Mouse (Mus musculus): Measurements from ENCODE around the gene Zfp760.
"Not testable (repeated sequence)": the region's sequence is repeated elsewhere in the genome, so short reads cannot be mapped to it uniquely, and the experiment has no call there.

The Zfp760 gene

DNA sequence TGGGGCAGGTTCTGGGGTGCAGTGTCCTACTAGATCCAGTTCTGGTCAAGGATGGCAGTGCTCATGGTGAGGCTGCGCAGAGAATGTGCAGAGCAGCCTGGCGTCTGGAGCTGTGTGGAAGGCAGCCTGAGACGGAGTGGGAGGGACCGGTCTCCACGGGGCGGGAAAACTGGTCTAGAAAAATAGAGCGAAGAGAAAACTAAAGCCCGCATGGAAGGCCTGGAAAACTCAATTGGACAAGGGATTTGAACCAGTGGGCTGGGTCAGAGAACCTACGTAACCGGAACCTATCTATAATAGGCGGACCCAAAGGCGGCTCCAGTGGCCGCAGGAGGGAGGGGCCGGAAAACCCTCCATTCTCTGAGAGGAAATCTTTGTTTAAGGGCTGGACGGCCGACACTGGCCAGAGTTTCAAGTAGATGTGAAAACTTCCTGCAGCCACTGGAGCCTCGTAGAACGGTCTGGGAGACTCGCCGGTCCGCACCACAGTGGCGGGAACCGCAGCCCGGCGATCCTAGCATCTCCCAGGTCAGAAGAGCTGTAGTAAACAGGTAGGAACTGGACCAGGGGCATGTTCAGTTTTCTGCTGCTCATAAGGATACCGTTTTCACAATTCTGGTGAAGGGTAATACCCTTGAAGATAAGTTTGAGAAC lies at the start of gene Zfp760:
TSS of gene Zfp760 (plus strand) at position 399 of the 654 bp plus-strand sequence.
- DNase-seq: peak; percentile 93

DNA sequence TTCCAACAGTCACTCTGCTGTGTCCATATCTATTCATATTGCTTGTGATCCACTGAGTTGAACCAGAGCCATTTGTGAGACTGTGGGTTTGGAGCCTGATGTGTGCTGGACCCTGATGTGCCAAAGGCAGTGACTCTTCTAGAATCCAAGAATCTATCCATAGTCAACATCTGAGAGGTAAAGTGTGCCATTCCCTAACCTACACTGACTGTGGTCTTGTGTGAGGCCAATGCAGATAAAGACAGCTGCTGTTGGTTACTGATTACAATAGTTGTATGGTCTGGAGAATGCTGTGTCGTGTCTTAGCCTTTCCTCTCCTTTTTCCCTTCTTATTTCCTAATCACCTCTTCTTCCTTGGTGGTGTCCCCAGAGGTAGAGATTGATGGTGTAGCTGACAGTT lies 28.7 kb upstream of the Zfp760 start:
- DNase-seq: not testable (repeated sequence)

DNA sequence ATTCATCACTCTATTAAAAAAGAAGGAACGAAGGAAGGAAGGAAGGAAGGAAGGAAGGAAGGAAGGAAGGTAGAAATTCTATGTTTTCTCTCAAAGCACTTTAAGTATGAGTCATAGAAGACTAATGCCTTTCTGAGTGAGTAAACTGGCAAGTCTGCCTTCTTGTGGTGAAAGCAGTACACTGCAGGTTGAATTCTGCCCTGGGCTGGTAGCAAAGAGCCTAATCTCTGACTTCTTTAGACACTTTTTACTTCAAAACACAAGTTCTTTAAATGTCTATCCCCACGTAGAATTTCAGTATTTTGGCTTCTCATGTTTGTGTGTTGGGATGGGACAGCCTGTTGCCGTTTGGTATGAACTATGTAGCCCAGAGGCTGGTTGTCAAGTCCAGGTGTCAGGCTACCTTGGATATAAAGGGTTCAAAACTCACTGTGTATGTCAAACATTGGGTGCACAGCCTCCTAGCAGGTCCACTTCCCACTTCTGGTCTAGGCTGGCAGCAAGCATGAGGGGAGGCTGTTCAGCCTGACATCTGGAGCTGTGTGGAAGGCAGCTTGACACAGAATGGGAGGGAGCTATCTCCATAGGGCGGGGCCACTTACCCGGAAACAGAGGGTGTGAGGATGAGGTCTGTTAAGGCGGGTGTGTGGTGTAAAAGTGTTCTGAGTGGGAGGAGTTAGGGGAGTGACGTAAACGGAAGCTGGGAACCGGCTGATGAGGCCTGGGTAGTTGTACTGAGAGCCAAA lies 28.1 kb upstream of the Zfp760 start:
- DNase-seq: peak; percentile 93

DNA sequence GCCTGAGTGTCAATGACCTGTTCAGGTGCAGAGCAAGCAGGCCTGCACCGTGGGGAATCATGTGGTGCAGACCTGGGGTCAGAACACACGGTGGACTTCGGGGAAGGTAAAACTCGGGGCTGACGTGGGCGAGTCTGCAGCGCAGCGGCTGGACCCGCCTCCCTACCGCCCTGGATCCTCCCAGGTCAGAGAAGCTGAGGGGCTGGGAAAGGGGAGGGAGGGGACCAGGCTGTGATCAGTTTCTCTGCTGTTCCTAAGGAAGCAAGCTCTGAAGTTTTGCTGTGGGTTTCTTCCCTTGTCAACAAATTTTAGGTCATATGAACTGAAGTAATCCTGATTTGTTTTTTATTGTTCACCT lies 27.5 kb upstream of the Zfp760 start:
- DNase-seq: not testable (repeated sequence)

DNA sequence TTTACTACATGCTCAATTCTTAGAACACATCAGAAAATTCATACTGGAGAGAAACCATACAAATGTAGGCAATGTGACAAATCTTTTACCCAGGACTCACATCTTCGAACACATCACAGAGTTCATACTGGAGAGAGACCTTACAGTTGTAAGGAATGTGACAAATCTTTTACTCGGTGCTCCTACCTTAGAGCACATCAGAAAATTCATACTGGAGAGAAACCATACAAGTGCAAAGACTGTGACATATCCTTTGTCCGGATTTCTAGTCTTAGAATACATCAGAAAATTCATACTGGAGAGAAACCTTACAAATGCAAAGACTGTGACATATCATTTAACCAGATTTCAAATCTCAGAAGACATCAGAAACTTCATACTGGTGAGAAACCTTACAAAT lies 16.0 kb upstream of the Zfp760 start, which contains the start of gene Gm10226:
TSS of gene Gm10226 (plus strand) at position 301 of the 400 bp plus-strand sequence.
- DNase-seq: no peak

DNA sequence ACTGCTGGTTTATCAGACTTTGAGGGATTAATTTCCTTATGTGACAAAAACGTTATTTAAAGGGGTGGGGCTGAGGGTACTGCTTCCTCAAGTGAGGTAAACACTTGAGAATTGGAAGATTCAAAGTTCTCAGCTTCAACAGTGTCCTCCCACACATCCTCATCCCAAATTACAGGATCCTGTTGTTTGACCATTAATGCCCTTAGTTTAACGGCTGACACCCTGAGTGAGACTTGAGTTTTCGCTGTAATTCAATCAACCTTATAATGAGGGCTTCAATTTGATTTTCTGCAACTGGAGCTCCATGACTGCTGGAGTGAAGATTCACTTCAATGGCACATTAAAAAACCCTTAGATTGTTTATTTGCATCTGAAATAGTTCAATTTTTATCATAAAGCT lies 14.2 kb upstream of the Zfp760 start:
- DNase-seq: no peak

DNA sequence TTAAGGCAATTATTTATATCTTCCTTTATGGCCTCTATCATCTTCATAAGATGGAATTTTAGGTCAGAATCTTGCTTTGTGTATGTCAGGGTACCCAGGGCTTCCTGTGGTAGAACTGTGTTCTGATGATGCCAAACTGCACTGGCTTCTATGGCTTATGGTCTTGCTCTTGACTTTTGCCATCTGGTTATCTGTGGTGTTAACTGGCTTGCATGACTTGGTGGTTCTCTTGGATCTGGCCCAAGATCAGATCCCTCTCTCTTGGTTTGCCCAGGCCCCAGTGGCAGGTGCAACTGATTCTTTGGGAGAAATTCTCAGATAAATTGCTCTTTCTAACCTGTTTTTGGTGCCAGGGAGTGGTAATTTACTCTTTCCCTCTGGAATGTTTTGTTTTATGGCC lies 11.5 kb upstream of the Zfp760 start:
- DNase-seq: no peak

DNA sequence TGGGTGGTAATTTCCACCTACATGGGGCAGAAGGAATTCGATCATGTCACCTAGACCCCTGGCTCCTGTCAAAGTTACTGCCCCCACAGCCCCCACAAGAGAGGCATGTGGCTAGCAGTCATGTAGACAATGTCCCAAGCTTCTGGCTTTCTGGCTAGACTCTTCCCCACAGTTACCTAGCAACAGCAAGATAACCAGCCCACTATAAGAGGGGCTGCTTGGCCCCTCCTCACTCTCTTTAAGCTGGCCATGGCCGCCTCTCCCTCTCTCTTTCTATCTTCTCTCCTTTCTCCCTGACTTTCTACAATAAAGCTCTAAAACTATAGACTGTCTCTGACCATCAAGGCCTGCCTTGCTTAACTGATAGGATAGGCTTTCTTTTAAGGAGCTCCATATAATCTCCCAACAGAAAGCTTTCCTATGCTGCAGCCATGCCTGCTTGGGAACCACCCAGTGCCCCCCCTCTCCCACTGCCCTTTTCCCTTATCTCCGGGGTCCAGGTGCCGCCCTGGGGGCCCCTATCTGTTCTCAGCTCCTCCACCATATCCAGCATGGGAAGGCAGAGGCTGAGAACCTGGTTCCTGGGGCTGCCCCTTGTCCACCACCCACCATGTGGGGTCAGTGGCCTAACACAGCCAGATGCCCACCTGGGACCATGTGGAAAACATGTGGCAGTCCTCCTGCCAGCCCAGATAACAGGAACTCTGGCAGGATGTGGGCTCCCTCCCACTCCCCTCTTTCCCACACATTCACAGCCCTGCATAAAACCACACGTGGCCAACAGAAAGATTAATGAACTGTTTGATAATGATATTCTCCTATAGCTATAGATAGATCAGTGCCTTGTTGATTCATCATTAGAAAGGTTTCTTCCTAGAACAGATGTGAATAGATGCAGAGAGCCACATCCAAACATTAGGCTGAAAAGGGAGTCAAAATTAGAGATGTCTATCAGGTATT lies 5.0 kb upstream of the Zfp760 start:
- no peak for DNase-seq

DNA sequence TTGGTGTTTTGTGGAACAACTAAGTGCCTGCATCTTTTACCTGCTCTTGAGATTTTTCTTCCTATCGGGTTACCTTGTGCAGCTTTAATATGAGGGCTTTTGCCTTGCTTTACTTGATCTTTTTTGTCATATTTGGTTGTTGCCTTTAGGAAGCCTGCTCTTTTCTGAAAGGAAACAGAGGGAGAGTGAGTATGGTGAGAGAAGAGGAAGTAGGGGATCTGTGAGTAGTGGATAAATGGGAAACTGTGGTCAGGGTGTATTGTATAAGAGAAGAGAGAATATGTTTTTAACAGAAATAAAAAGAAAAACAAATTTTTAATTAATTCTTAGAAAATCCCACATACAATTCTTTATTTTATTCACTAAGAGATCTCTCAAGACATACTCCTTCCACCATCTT lies 4.1 kb upstream of the Zfp760 start:
- no peak for DNase-seq

DNA sequence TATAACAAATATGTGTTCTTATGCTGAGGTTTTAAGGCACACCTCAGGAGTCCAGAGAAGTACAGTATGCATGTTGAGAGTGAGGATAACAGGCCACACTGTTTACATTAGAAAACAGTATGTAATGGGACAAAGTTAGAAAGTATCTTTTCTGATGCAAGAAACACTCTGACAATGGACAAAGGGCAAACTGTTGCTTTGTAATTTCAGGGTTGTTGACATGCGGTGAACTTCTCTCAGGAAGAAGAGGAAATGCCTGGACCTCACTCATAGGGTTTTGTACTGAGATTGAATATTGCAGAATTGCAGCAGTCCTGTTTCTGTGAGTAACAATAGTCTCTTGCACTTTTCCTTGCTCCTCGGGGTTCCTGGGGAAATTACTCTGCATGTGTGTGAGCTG lies 860 bp downstream of the Zfp760 start:
- no peak for DNase-seq

DNA sequence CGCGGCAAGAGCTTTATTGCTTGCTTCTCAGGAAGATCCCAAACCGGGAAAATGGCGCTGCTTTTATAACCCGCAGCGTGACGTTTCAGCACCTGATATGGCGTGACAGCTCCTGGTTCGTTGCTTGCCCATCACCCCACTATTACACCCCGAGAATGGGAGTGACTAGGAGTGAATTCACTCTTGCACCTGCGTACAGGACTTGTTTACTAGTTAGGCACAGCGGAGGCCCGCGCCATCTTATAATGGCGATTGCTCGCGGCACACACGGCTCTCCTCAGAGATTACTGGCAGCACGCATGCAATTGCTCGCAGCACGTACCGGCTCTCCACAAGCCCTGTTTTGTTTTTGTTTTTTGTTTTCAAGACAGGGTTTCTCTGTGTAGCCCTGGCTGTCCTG lies 23.0 kb downstream of the Zfp760 start, which contains the start of gene Zfp229:
TSS of gene Zfp229 (plus strand) at position 301 of the 400 bp plus-strand sequence.
- not testable (repeated sequence) for DNase-seq

DNA sequence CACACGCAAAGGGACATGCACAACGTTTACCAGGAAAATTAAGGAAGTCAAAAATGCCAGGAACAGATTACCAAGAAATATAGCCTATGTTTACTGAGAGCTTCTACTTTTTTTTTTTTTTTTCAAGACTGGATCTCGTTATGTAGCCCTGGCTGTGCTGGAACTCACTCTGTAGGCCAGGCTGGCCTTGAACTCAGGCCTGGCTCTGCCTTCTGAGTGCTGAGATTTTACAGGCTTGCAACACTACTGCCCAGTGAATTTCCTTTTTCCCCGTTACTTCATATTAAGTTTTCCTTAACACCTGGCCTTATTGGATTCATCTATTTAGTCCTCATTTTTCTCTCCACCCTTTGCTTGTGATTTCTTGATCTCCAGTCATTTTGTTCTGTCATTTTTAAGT lies 25.5 kb downstream of the Zfp760 start:
- no peak for DNase-seq

DNA sequence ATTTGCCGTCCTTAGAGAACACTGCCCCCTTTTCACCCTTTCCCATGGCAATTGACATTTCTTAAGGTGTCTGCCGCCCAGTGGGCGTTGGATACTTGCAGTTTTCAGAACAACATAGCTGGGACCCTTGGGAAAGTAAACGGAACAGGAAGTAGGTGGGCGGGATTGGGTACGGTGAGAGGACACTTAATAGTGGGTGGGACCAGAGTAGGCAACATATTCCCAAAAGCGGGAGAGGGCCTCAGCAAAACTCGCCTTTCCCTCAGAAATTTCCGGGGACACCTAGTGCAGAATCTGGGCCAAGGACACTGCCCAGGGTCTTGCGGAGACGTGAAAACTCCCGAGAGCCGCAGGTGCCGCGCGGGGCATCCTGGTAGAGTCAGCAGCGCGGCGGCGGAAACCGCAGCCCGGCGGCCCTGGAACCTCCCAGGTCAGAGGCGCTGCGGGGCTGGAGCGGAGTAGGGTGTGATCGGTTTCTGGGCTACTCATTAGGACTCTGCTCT lies 26.0 kb downstream of the Zfp760 start:
- DNase-seq: peak; percentile 81

DNA sequence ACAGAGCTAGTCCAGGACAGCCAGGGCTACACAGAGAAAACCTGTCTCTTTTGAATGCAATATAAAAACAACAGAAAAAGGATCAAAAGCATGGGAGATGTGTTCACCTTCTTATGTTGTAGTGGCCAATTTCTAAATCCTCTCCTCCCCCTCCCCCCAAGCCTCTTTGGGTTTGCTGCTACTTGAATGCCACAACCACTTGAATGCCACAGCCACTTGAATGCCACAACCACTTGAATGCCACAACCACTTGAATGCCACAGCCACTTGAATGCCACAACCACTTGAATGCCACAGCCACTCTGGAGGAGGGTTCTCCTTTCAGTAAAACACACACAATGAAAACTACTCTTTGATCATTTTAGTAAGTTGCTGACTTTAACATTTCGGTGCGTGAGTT lies 45.2 kb downstream of the Zfp760 start:
- no peak for DNase-seq

DNA sequence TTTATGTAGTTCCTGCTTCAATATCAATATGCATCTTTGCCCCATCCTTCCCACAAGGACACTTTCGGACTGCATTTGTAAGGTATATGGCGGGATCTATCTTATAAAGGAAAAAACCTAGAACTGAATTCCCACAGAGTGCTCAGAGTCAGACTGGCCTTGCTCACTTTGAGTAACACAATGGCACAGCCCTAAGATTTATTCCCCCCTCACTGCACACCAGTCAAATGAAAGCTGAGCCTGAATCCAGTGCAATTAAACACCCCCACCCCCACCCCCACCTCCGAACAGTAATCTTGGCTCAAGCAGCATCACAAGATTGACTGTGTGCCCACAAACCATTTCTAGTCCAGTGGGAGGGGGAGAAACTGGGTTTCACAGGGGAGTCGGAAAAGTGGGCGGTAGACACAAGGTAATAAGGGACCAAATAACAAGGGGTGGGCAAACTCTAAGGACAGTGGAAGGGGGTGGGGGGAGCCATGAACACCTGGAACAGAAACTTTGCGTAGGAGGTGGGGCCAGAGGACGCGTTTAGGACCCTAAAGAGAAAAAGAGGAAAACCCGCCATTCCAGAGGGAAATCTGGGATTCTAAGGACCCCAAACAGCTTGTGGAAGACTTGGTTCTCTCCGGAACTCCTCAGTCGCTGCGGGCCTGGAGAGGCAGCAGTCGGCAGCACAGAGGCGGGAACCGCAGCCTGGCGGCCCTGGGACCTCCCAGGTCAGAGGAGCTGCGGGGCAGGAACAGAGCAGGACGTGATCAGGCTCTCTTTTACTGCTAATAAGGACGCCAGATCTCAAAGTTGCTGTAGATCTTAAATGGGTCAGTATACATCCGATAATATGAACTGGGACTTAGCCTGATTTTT lies 46.0 kb downstream of the Zfp760 start:
- DNase-seq: no peak

DNA sequence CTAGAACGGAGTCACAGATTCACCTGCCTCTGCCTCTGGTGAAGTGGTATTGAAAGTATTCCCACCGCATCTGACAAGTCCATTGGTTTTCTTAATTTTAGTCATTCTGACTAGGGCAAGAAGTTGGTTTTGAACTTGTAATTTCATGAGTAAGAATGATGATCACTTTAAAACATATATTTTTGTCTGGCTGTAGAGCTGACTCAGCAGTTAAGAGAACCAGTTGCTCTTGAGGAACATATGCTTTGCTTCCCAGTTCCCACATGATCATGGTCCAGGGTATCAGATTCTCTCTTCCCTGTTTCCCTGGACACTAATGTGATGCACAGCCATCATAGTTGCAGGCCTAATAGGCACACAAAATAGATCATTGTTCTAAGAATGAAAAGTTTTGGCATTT lies 62.8 kb downstream of the Zfp760 start:
- DNase-seq: no peak

Data from kidney, adult 11 months (tissue).